Mouse (Mus musculus) erythroblast, embryonic 14.5 days (primary cell): ENCODE measurements around the gene Eif4g3.

Experiments used
- GATA1 ChIP-seq: IDR thresholded peaks from 2 replicates; pipeline ENCODE4 v1.6.1; 2012; ENCODE audit warnings: low read length, inconsistent platforms, mixed read lengths
- TAL1 ChIP-seq: IDR thresholded peaks from 3 replicates; pipeline ENCODE4 v1.6.1; 2012; ENCODE audit warnings: low read length, inconsistent platforms, mixed read lengths

DNA sequence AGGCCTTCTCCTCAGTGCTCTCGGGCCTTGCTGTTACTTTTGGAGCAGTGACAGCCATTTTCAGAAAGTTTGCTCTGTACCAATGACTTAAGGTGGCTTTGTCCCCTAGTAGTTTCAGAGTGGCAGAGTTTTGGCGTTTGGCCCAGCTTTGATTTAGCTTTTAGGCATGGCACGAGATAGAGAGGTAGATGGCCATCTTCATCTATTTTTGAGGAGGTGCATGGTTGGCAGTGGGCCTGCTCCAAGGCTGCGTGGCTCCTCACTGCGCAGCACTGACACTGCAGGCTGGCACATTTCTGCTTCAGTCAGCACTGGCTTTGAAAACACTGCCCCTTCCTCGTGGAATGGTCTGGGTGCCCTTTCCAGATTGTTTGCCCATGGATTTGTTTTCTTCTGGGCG is 80.7 kb downstream of the Eif4g3 start:
- TF ChIP-seq GATA1 (no peak), TAL1 (no peak)
